Mouse (Mus musculus): ENCODE measurements around the gene Tex101.

DNA sequence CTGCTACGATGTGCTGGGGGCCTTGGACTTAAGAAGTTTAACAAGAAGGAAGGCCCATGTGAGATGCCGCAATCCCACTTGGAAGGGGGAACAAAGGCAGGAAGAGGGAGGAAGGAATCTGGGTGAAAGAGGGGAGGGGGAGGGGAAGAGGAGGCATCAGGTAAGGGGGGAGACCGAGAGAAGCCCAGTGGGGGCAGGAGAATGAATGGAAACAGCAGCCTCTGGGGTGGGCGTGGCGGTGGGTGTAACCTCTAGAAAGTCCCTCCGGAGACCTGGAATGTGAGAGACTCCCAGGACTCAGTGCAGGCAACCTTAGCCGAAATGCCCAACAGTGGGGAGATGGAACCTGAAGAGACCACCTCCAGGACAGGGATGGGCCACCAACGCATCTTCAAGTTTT, 12.2 kb downstream of the Tex101 start:
- TF ChIP-seq POLR2A (IDR thresholded peaks at IDR 0.05; ENCODE audit: extremely low read depth, insufficient read depth, low read length) (no peak), CTCF (IDR thresholded peaks at IDR 0.05; ENCODE audit: low read depth, low read length) (no peak)

Measured in liver, adult 2 months (tissue).